Mouse (Mus musculus) spleen, adult 2 months (tissue): ENCODE results near the gene Gm9945.

Experiments
- CTCF ChIP-seq: fragments of 200-500 bp; IDR thresholded peaks from 2 replicates; pipeline ENCODE4 v1.5.1; 2011; ENCODE audit warnings: mild to moderate bottlenecking, inconsistent platforms; ENCODE audit not compliant: insufficient read depth, insufficient read length, insufficient replicate concordance; ENCODE audit errors: extremely low read depth
- POLR2A ChIP-seq: fragments of 200-500 bp; IDR thresholded peaks from 2 replicates; pipeline ENCODE4 v1.6.1; 2011; ENCODE audit warnings: low read depth, low read length, inconsistent platforms

DNA sequence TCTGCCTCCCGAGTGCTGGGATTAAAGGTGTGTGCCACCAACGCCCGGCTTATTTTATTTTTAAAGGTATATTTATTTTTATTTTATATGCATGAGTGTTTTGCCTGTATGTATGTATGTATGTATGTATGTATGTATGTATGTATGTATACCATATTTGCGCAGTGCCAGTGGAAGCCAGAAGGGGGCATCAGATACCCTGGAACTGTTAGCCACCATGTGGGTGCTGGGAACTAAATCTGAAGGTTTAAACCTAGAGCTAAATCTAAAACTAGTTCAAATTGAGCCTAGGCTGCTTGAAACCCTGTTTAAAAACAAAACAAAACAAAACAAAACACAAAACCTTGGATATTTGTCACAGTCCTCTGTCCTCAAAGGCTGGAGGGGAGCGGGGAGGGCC is 9.0 kb downstream of the Gm9945 start:
- TF ChIP-seq CTCF (no peak), POLR2A (no peak)
